Mouse (Mus musculus) heart, adult 18-20 months (tissue): ENCODE data around the gene Ggct. TPM values are rescaled to one million over a fixed set of nuclear protein-coding genes. Genes with fewer than 3 reads are reported as not detected.

Experiments
- DNase-seq, 2 experiments: peaks; one replicate each; pipeline ENCODE4 v3.0.0; 2021 to 2022; ENCODE audit warnings: mixed read lengths in 1 of 2
- long read RNA-seq, 2 experiments: library from polyadenylated mRNA; stranded (forward); transcript quantifications; one replicate each; pipeline ENCODE4 v2.0.0; 2021
- total RNA-seq, 2 experiments: library from RNA; stranded (reverse); gene quantifications; 2 replicates each; pipeline ENCODE4 v1.2.3; 2021

Gene Ggct
- 10 to 100 TPM; 21.5 to 28.2 TPM for total RNA-seq
- long read RNA-seq, experiment 1, transcript Ggct-202 (4 exons, 3,960 nt): major isoform, 19 of 26 reads
- long read RNA-seq, experiment 1, partial matches to known transcripts: 4 of 26 reads
- long read RNA-seq, experiment 1, other reads (novel, unspliced or antisense): 1 of 26 reads
- long read RNA-seq, experiment 2, transcript Ggct-202 (4 exons, 3,960 nt): major isoform, 7 of 10 reads
- long read RNA-seq, experiment 2, partial matches to known transcripts: 2 of 10 reads
- long read RNA-seq, experiment 2, other reads (novel, unspliced or antisense): 1 of 10 reads

DNA sequence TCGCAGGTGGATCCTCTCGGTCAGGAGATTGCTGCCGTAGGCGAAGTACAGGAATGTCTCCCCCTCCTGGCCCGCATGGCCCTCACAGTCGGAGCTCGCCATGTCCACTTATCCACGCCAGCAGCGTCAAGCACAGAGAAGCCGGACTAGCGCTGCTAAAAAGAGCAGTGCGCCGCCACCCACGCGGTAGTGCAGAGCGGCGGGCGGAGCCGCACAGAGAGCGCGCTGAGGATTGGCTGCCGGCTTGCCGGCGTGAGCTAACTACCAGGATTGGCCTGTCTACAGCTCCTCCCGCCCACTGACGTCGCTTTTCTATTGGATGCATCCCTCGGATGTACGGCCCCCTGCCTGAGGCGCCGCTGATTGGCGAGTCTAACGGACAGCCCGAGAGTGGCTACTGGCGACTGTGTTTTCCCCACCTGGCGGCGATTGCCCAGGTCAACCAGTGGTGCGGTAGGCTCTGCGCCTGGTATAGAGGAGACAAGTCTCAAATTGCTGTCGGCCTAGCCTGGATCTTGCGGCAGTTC, at the start of gene Ggct:
Ggct (minus strand) TSS at position 217 of the 527 bp plus-strand sequence.
- DNase-seq: peak; percentile 96 to 99

DNA sequence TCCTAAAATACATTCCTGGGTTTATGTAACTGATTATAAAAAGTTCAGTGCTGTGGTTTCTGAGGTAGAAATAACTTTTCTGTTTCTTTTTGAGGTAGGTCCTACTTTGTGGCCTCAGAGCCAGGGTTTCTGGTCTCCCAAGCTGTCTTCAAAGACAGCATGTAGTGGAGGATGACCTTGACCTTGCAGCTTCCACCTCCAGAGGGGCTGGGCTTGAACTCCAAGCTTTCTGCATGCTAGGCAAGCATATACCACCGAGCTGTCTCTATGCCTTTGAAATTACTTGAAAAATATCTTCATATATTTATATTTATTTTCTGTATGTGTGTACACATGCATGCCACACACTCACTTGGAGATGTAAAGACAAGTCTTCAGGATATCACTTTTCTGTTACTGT, 47.3 kb upstream of the Ggct start:
- DNase-seq: no peak

DNA sequence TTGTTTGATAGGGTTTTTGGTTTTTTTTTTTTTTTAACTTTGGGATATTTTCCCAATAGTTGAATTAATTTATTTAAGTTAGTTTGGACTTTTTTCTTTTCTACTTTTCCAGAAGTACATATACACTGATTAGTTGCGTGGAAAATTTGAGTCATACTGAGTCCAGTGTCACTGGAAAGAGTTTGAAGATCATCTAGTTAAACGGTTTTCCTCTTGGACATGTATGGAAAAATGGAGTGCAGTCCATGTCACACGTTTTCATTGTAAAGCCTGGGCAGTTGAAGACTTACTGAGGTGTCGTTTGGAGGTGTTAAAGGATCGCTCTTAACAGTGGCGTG, 46.7 kb upstream of the Ggct start:
- no peak for DNase-seq

DNA sequence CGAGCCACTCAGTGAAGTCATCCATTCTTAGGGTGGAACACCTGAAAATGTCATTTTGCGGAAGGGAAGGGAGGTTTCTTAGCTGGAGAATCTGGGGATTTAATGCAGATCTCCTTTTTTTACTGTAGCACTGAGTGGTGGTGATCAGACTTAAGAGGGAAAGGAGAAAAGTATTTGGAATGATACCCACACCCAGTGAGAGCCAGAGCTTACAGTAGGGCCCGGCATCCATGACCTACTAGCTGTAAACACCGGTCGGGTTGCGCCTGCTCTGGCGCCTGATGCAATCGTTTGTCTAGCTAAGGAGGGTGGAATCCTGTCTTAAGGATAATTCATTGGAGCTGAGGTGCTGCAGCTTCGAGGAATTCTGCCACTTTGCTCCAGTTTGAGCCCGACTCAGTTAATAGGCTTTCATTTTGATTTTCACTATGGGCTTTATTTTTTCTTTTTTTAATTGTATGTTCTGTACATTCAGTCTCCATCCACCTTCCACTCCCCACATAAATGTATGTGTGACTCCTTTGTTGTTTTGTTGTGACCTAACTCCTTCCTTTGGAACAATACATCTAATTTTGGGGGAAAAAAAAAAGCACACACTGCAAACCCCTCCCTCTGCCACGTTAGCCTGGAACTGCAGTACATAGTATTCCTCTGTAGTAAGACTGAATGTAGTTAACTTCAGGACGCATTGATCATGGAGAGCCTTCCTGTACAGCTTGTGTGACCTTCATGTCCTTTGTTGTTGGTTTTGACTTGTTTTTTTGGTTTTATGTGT, 46.1 kb upstream of the Ggct start:
- DNase-seq: no peak

DNA sequence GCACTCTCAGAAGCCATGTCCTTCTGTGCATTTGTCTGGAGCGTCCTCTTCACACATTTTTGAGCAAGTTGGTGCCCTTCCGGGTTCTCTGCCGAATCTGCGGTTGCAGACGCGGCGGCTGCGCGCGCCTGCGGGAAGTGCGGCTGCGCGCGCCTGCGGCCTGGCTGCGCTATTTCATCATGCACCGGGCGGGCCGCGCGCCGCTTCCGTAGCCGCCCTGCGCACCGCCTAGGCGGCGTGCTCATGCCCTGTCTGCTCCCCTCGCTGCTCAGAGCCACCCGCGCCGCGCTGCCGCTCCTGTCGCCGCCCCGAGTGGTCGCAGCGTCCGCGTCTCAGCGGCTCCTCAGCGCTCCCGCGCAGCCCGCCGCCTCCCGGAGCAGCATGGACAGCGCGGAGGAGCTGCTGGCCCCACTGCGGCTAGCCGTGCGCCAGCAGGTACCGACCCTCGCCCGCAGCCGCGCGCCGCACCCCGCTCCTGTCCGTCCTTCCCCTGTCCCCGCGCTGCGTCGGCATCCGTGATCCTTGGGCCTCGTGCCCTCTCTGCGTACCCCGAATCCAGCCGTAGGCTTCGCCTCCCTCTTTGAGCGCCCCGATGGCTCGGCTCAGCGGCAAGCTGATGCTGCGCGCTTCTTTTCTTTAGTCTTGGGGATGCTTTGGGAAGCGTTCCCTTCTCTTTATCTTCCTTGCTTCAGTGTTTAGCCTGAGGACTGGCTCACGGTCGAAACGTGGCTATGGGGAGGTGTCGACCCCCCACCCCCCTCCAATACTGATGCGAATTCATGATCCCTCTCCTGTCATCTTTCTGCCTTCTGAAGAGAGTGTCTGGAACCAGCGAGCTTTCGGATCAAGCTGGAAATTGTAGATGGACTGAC, 45.3 kb upstream of the Ggct start, which contains the start of gene Gars:
Gars (plus strand) TSS at position 209 of the 872 bp plus-strand sequence.
- peak; percentile 87 to 92 for DNase-seq

DNA sequence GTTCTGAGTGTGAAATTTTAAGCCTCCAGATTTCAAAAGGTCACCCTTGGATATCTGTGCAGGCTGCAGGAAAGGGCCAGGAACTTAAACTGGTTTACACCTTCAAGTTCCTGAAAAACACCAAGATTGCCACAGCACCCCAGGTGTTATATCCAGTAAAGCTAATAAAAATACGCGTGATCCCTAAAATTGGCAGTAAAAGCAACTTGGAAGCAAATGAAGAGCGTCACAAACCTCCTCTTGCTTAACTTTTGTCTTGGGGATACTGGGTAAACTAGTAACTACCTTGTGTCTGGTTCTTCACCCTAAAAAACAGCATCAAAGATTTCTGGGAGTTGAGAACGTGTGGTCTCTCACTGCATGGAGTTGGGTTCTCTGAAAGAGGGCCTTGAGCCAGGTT, 44.0 kb upstream of the Ggct start:
- DNase-seq: no peak

DNA sequence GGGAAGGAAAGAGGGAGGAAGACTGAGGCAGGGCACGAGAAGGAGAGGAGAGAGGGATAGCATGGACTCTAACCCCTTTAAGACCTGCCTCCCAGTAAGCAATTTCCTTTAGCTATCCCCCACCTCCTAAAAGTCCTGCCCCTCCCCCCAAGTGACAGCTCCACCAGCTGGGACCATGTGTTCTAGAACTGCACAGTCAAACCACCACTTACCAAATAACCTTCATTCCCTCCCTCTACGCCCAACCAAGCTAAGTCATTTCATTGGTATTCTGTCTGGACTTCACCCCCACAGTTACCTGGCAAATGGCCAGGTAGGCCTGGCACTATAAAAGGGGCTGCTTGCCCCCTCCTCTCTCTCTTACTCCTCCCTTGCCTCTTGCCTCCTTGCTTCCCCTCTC, 34.9 kb upstream of the Ggct start:
- peak; percentile 15 to 22 for DNase-seq

DNA sequence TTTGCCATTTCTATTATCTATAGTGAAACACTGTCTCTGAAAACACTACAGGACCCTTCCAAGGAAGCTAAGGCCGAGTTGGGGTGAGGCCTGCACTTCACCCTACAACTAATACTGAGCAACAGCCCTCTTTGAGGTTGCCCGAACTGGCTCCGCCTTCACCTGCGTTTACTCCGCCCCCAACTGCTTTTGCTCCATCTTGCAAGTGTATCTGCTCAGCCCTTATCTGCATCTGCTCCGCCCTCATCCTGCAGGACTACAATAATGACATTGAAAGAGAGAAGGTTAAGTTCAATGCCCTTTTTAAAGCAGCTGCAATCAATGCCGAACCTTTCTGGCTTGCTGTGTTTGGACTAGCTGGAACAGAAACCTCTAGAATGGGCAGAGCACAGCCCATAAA, 29.1 kb upstream of the Ggct start:
- no peak for DNase-seq

DNA sequence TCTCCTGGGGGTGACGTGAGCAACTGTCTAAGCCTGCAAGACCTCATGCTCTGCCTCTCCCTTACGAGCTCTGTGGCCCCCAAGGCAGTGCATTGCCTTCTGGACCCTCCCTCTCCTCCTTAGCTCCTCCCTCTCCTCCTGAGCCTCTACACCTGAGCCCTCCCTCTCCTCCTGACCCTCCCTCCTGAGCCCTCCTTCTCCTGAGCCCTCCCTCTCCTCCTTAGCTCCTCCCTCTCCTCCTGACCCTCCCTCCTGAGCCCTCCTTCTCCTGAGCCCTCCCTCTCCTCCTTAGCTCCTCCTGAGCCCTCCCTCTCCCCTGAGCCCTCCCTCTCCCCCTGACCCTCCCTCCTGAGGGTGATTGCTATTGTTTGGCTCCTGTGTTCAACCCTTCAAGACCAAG, 25.7 kb upstream of the Ggct start:
- DNase-seq: no peak

DNA sequence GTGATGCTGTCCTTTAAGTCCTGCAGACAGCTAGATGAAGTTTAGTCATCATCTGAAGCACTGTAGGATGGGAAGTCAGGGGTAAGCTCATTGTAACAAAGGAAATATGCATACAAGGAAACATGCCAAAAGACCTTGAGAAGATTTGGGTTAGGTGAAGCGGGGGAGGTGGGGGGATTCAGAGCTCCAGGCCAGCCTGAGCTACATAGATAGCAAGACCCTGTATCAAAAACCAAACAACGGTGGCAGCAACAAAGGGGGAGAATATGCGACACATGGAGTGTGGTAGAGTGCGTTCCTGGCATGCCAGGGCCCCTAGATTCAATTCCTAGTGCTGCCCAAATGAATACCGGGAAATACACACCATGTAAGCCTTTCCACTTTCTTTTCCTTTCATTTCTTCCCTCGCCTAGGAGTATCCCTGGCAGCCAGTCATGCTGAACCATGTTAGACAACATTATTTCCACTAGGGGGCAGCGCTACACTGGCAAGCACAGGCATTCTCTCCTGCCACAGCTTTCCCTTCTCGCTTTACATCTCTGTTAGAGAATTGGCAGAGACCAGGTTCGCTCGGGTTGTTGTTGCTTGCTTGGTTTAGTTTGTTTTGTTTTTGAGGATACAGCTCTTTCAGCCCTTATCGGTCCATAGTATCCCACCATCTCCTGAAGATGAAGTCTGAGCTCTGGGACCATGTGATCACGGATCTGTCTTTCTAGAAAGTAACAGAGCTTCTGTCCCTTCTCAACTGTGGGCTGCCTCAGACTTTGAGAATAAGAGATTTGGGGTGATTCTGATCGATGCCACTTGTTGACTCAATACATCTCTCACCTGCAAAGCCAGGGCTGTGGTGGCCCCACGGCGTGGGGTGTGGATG, 24.2 kb upstream of the Ggct start:
- peak; percentile 74 to 83 for DNase-seq

DNA sequence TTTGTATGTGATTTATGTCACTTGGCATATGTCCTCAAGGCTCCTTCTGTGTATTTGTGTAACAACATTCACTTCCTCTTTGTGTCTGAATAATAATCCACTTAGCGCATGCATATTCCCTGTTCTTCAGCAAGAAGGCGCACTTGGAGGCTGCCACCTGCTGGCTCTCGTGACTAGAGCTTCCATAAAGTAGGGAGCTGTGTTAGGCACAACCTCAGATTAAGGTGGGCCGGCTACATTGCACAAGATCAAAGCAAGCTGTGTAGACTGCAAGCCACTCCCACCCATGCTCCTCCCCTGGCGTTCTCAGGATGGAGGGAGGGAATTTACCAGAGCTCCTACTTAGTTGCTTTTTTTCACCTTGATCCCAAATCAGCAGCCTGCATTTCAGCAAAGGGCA, 23.5 kb upstream of the Ggct start:
- peak; percentile 58 to 66 for DNase-seq

DNA sequence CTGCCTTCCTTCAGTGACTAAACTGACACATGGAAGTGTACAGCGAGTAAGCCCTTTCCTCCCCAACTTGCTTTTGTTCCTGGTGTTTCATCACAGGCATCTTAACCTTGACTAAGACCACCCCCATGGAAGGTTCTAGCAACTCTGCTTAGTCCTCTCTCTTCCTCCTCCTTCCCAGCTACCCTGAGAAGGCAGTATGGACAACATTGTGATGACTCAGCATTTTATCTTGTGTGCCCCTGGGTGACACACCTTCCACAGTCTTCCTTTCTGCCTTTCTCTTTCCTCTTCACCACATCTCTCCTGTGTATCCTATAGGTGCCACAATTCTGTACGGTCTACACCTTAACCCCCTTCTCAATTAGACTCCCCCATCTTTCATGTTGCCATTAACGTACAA, 21.4 kb upstream of the Ggct start:
- no peak for DNase-seq

DNA sequence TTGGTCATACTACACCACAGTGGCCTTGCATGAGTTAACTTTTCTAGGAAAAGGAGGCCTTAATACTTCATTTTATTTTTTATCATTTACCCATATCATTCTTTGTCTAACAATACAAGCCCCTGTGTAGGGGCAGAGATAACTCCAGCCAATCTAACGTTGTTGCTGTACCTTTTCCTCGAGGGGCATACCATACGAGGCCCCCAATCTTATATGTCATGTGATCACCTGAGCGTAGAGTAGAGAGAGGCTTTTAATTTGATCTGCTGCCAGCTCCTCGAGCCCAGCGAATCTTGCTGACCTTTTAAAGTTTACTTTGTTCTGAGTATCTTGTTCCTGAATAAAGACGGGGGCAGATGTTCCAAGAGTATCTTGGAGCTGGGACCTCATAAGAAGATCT, 19.8 kb upstream of the Ggct start:
- DNase-seq: no peak

DNA sequence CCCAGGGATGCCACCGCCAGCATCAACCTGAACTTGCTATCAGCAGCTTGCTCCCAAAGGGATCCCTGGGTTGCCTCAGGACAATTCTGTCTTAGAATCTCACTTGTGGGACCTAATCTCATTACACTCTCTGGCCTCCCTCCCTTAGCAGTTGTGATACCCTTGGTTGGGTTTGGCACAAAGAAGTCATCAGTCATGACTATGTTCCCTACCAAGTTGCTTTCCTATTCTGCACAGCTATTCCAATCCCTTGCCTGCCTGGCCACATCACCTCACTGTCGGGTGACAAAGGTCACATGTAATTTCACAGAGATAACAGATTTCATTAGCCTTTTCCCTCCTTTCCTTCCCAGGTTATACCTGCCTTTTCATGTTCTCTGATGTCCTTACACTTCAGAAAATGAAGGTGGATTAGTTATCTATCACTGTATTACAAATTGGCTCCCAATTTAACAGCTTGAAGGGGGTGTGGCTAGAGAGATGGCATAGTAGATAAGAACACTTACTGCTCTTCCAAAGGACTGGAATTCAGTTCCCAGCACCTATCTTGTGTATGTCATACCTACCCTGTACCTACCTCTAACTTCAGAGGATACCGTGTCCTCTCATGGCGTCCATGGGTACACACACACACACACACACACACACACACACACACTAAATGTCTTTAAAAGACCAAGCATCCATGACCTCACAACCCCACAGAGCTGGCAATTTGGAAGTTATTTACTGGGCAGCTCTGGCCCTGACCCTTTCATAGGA, 17.8 kb upstream of the Ggct start:
- DNase-seq: no peak

DNA sequence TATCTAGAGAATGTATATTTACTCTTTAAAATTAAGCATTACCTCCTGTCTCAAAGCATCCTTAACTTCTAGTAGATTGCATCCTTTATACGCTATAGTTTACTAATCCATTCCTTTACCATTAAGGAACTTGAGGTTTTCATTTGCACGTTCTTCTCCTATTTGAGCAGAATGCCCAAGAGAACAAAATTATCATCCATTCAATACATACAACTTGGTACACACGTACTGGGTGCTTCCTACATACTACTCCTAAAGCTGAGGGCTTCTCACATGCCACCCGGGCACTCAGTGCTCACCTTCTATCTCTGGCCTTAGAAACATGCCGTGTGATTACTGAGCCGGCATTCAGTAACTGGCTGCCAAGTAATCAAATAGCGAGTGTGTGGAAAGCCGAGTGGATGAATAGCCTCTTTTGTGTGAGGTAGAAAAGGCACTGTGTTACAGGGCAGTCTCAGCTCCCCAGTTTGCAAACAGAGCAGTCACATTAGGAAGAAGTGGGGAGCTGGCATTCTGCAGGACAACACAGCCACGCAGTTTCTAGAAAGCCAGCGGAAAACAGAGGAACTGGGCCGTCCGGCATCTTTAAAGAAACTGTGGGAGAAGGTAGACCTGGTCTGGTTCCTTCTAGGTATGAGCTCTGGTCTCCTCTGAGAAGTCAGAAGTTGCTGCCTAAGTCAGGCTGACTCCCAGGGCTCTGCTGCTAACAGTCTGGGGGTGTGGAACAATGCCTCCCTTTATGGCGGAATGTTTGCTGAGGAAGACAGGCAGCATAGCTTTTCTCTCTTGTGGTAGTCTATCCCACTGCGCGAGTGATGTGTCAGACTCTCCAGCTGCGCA, 16.9 kb upstream of the Ggct start:
- peak in 1 of 2 experiments; percentile 17 for DNase-seq

DNA sequence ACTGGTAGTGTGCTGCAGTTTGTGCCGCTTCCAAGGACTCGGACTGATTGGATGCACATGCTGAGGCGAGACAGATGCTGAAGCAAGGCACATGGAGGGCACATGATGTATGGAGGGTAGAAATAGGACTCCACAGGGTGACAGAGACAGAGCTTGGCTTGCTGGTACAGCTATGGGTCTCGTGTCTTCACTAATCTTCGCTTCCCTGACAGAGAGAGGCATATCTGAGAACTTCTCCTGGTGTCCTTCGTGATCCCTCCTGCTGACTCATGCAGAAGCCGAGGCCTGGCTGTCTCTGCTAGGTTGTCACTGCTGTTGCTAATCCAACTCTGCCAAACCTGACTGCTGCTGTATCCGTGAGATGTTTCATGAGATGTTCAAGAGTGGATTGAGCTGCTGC, 15.7 kb upstream of the Ggct start:
- no peak for DNase-seq

DNA sequence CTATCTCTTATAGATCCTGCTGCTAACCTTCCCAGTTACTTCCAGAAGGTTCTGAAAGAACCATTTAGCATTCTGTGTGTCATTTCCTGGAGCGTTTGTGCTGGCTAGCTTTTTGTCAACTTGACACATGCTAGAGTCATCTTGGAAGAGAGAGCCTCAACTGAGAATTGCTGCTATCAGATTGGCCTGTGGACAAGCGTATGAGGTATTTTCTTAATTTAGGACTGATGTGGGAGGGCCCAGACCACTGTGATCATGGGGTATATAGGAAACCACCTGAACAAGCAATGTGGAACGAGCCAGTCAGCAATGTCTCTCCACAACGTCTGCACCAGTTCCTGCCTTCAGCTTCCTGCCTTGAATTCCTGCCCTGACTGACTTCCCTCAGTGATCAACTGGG, 10.8 kb upstream of the Ggct start:
- DNase-seq: peak; percentile 20 to 68

DNA sequence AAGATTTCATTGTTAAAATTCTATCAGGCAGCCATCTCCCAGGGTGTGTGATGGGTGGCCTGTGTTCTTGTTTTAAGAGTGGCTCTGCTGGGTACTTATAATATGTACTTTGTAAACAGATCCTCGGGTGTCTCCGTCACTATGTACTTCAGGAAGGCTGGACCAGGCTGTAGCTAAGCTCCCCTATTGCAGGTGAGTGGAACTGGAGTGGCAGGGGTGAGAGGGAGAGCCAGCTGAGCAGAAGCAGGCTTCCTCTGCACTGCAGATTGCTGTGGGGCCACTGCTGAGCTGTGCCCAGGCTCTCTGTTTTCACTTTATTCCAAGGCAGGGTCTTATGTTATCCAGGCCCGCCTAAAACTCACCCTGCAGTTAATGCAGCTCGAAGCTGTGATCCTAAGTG, 9.7 kb upstream of the Ggct start:
- no peak for DNase-seq

DNA sequence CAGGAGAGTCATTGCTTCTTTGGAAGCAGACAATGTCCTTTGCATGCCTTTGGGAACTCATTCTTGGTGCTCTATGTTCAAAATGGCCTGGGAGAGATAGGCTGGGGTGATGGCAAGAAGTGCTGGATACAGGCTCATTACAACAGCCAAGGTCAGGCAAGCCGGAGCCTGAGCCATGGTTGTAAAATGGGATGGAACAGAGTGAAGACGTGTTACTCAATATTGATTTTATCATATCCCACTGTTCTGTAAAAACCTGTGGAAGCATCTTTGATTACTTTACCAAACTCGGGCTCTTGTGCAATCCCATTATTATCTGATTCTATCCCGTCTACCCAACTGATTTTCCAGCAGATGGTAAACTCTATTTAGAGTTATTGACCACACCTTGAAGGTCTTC, 8.6 kb upstream of the Ggct start:
- DNase-seq: no peak

DNA sequence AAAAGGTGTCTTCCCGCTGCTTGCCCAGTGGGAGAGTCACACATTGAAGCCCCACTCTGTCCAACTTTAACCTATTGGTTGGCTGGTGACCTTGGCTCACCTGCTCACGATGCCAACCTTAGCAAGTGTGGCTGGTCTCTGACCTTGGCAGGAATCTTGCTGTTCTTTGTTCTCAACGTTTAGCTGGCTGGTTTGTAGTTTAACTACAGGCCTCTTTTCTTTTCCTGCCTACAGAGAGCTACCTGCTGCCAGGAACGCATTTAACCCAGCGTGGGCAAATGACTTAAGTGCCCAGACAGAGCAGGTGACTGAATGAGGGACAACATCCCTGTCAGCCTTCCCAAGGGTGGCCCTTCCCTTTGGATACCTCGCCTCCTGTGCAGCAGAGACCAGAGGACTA, 5.0 kb upstream of the Ggct start:
- DNase-seq: no peak
